Mouse (Mus musculus) cortical plate, adult 2 months (tissue): Measurements from ENCODE around the gene 1700016K19Rik.

Source experiments
- CTCF ChIP-seq: fragments of 200-500 bp; IDR thresholded peaks from 2 replicates; pipeline ENCODE4 v1.5.1; 2011; ENCODE audit warnings: mild to moderate bottlenecking, control low read depth, low read length; ENCODE audit not compliant: insufficient read depth; ENCODE audit errors: extremely low read depth
- POLR2A ChIP-seq: fragments of 200-500 bp; IDR thresholded peaks from 2 replicates; pipeline ENCODE4 v1.6.1; 2011; ENCODE audit warnings: mild to moderate bottlenecking, low read length, control low read depth; ENCODE audit not compliant: insufficient read depth; ENCODE audit errors: extremely low read depth

DNA sequence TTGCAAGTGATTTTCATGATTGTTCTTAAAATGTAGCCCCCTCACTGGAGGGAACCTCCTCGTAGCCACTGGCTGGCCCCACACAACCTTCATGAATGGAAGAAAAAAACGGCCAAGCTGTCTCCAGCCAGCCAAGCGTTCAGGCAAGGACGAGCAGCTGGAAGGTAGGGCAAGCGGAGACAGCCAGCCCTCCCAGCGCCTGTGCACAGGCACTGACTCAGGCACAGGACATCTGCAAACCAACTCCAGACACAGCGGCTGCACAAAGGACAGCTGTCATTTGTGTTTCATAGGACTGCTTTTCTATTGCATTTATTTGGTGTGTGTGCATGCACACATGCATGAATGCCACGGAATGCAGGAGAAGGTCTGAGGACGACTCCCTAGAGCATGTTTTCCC, 5.4 kb upstream of the 1700016K19Rik start:
- TF ChIP-seq CTCF (no peak), POLR2A (no peak)
